Mouse (Mus musculus) intestine, embryonic 14.5 days (tissue): ENCODE data around the gene Dync1li2. TPM values are rescaled to one million over a fixed set of nuclear protein-coding genes. Genes with fewer than 3 reads are reported as not detected.

Experiments
- ATAC-seq: fragments of 200-750 bp; cut with Nextera tagmentation; replicated peaks from 2 replicates; pipeline ENCODE4 v1.8.0; 2017; ENCODE audit warnings: low read depth, moderate number of reproducible peaks, moderate TSS enrichment, moderate library complexity; ENCODE audit not compliant: low FRiP score, low TSS enrichment
- DNase-seq: peaks from one replicate; pipeline ENCODE4 v3.0.0-alpha.2; 2018; ENCODE audit warnings: low spot score
- H3K27ac ChIP-seq: fragments of 300-500 bp; sonication (generic); 2 replicates; pipeline ENCODE4 v1.5.1; 2014; ENCODE audit warnings: low read depth, mild to moderate bottlenecking, control low read depth
- H3K27me3 ChIP-seq: fragments of 300-500 bp; sonication (generic); replicated peaks from 2 replicates; pipeline ENCODE4 v1.6.1; 2014; ENCODE audit warnings: low read length, control low read depth; ENCODE audit not compliant: control insufficient read depth, insufficient read depth
- H3K36me3 ChIP-seq: fragments of 300-500 bp; sonication (generic); 2 replicates; pipeline ENCODE4 v1.6.1; 2014; ENCODE audit warnings: low read length, control low read depth; ENCODE audit not compliant: control insufficient read depth, insufficient read depth
- H3K4me1 ChIP-seq: fragments of 300-500 bp; sonication (generic); replicated peaks from 2 replicates; pipeline ENCODE4 v1.6.1; 2014; ENCODE audit warnings: low read length, control low read depth, mixed read lengths; ENCODE audit not compliant: control insufficient read depth, insufficient read depth
- H3K4me2 ChIP-seq: fragments of 300-500 bp; sonication (generic); 2 replicates; pipeline ENCODE4 v1.6.1; 2014; ENCODE audit warnings: low read length
- H3K4me3 ChIP-seq: fragments of 300-500 bp; sonication (generic); 2 replicates; pipeline ENCODE4 v1.5.1; 2014; ENCODE audit warnings: low read depth, low read length, control low read depth, mixed read lengths
- H3K9ac ChIP-seq: fragments of 300-500 bp; sonication (generic); 2 replicates; pipeline ENCODE4 v1.6.1; 2014; ENCODE audit warnings: mild to moderate bottlenecking, low read length
- H3K9me3 ChIP-seq: fragments of 300-500 bp; sonication (generic); 2 replicates; pipeline ENCODE4 v1.6.1; 2016; ENCODE audit warnings: low read length, control low read depth; ENCODE audit not compliant: control insufficient read depth
- WGBS: fragments of 180-500 bp; shearing (Covaris S2); extraction: QIAGEN DNeasy Blood & Tissue Kit; methylation state at CpG from one replicate; pipeline ENCODE4 v1.1.7; 2014; 5-methylcytosine and 5-hydroxymethylcytosine counted together
- polyA plus RNA-seq: library from polyadenylated mRNA; unstranded; fragments of >200 nt; fragmentation: Nextera tagmentation; extraction: Ambion mirVana; gene quantifications from 2 replicates; pipeline ENCODE4 v1.2.1, GENCODE M21; 2014

Dync1li2 gene
- polyA plus RNA-seq, 1 experiment from 2014 or later: 46.1 TPM

DNA sequence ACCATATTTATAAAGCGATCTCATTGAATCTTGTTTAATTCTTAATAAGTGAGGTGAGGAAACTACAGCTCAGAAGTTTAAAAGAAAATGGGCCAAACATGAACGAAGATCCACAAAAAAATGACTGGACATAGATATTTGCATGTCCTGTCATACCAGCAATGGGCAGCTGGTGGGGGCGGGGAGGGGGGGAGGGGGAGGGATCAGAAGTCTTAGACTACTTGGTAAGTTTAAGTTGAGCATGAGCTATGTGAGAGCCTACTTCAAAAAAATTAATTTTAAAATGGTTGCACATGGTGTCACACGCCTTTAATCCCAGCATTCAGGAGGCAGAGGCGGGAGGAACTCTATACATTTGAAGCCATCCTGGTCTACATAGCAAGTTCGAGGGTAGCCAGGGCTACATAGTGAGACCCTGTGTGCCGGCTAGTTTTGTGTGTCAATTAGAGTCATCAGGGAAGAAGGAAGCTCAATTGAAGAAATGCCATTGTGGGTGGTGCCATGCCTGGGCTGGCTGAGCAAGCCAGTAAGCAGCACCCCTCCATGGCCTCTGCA, 355 bp upstream of the Dync1li2 start:
- DNase-seq (peak; percentile 51), ATAC-seq (peak; percentile 26)
- Histone ChIP-seq H3K36me3 (peaks cover 25% of the 10 kb centered on the region), H3K9ac (peak overlapping the region; percentile 95), H3K9me3 (no peaks in the 10 kb centered on the region), H3K4me3 (peak overlapping the region; percentile 95), H3K27me3 (no peaks in the 10 kb centered on the region), H3K4me2 (0 out of 2 replicates have a peak overlapping the region, but pooled peaks have one; percentile 33), H3K4me1 (peaks cover 13% of the 10 kb centered on the region; the same call in 1 of the 2 replicates), H3K27ac (peak overlapping the region; percentile 90; the same call in 1 of the 2 replicates)
- 64% methylated on average over 7 of the region's 7 CpGs for WGBS

DNA sequence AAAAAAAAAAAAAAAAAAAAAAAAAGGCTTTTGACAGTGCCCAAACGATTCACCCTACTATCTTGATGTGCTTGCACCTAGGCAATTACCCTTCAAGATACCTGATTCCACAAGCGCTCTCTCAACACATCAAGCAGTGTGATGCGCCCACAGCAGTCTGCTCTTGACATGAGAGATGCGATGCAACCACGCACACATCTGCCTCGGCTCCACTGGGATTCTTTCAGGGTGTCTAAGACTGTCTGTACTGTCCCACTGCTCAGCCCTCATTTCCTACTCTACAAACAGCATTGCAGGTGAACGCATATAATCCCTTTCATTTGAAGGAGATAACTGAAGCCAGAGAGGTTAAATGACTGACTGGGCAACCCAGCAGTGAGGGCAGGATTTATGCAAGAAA, 1.2 kb downstream of the Dync1li2 start:
- peak; percentile 48 for DNase-seq
- 58% methylated on average over 7 of the region's 7 CpGs for WGBS

DNA sequence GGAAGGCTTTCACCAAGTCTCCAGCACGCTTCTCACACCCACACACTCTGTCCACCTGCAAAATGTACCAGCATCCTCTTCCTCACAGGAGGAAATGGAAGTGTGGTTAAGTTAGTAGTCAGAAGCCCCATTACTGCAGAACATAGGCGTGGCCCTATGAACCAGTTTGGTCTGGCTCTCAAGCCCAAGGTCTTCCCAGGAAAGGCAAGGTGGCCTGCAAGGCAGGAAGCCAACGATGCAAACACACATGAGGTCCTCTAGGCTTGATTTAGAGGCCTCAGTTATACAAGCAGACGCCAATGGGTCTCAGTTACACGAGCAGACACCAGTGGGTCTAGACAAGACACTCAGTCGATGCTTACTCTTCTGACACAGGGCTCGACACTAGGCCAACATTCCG, 3.4 kb downstream of the Dync1li2 start:
- Histone ChIP-seq H3K4me3 (no peak overlapping the region), H3K9ac (no peak overlapping the region), H3K27me3 (no peaks in the 10 kb centered on the region), H3K27ac (no peak overlapping the region), H3K9me3 (no peaks in the 10 kb centered on the region), H3K4me1 (peaks cover 19% of the 10 kb centered on the region), H3K36me3 (peaks cover 60% of the 10 kb centered on the region), H3K4me2 (no peak overlapping the region)
- DNase-seq: peak; percentile 39
- no peak for ATAC-seq
- WGBS: 89% methylated on average over 8 of the region's 8 CpGs

More for the DNA sequence above, 1.2 kb downstream of the Dync1li2 start:
- H3K4me3 ChIP-seq: peak overlapping the region; percentile 95
- H3K36me3 ChIP-seq: peaks cover 39% of the 10 kb centered on the region
- H3K27ac ChIP-seq: no peak overlapping the region
- no peak for ATAC-seq
- H3K4me1 ChIP-seq: peaks cover 14% of the 10 kb centered on the region
- H3K4me2 ChIP-seq: peak overlapping the region; percentile 78
- peak overlapping the region; percentile 95 for H3K9ac ChIP-seq
- H3K27me3 ChIP-seq: no peaks in the 10 kb centered on the region
- H3K9me3 ChIP-seq: no peaks in the 10 kb centered on the region

DNA sequence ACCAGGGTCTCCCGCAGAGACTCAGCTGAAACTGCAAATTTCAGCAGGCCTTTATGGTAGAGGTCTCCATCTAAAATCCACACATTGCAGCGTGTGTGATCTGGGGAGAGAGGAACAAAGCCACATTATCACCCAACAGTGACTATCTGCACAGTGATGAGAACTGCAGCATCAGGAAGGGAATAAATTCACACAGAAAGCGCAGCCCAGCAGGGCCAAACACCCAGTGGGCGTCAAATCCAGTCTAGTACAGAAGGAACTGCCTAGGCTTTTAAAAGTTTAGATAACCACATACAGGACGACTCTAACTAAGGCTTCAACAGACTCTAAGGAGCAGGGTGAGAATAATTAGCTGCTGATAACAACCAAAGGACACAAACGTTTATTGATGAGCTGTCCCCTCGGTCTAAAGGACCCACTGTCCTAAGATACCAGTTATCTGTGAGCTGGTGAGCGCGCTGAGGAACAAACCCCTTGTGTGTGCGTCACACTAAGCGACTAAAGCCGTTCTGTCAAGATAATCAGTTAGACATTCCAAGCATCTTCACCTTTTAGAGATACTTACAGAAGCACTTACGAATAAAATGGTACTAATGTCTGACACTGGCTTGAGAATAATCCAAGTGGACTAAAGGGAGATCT, 5.2 kb downstream of the Dync1li2 start:
- no peak overlapping the region for H3K4me2 ChIP-seq
- H3K36me3 ChIP-seq: peaks cover 76% of the 10 kb centered on the region
- H3K4me1 ChIP-seq: peaks cover 19% of the 10 kb centered on the region
- no peaks in the 10 kb centered on the region for H3K9me3 ChIP-seq
- 86% methylated on average over 13 of the region's 13 CpGs for WGBS
- no peaks in the 10 kb centered on the region for H3K27me3 ChIP-seq
- no peak overlapping the region for H3K9ac ChIP-seq
- H3K4me3 ChIP-seq: no peak overlapping the region
- H3K27ac ChIP-seq: no peak overlapping the region
- ATAC-seq (no peak), DNase-seq (peak; percentile 10)

DNA sequence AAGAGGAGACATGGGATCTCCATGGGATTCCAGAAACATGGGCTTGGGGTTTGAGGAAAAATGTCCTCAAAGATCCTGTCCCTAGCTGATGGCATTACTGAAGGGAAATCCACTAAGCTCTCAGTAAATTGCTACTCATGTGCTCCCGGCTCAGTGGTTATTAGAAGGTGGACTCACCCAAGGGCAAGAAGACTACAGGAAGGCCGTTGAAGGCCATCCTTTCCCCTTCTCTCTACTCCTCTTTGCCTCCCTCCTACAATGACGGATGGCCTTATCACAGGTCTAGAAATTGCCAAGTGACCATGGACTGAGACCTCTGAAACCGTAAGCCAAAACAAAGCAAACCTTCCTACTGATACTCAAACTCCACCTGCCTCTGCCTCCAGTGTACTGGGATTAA, 6.3 kb downstream of the Dync1li2 start:
- Histone ChIP-seq H3K4me3 (no peak overlapping the region), H3K4me2 (no peak overlapping the region), H3K27me3 (no peaks in the 10 kb centered on the region), H3K4me1 (peaks cover 16% of the 10 kb centered on the region), H3K9me3 (no peaks in the 10 kb centered on the region), H3K36me3 (peaks cover 86% of the 10 kb centered on the region), H3K9ac (no peak overlapping the region), H3K27ac (peak overlapping the region; percentile 57; the same call in 1 of the 2 replicates)
- WGBS: 87% methylated on average over 4 of the region's 4 CpGs
- no peak for ATAC-seq
- peak; percentile 36 for DNase-seq

DNA sequence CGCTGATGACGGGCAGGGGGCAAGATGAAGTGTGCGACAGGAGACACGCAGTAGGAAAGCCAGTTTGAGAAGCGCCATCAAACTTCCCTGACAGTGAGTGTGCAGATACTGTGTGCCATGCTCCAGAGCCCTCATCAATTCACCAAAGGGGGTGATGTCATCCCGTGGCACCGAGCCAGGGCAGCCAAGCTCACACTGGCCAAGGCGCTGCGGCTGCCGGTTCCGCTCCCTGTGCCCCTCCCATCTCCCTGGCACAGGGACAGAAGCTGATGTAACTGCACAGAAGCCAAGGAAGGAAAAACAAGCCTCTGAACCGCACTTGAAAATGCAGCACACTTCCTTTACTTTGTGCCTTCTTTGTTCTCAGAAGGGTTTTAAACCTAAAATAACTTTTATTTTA, 6.8 kb downstream of the Dync1li2 start:
- ATAC-seq (peak; percentile 82), DNase-seq (peak; percentile 86)
- Histone ChIP-seq H3K36me3 (peaks cover 92% of the 10 kb centered on the region), H3K4me1 (peaks cover 11% of the 10 kb centered on the region), H3K9me3 (no peaks in the 10 kb centered on the region), H3K27me3 (no peaks in the 10 kb centered on the region), H3K9ac (no peak overlapping the region), H3K4me3 (no peak overlapping the region), H3K4me2 (no peak overlapping the region), H3K27ac (peak overlapping the region; percentile 57; the same call in 1 of the 2 replicates)
- WGBS: 54% methylated on average over 12 of the region's 12 CpGs

DNA sequence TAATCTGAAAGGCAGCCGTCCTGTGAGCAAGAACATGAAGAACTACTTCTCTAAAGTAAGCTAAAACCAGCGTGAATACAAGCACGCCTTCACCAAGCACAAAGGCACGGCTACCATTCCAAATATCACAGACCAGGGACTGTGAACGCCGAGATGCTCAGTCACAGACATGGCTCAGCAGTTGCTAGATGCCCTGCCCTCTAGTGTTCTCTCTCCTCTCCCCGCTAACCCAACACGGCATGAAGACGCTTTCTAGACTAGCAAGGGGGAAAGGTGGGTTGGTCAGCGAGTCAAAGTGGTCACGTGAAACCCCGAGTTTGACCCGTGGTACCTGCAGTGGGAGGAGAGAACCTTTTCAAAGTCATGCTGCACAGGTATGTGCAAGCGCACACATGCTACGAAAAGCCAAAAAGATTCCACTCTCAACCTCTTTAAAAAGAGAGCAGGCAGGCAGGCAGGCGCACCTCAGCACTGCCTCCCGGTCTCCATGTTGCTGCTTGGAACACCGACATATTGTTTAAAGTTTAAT, 8.0 kb downstream of the Dync1li2 start:
- peak; percentile 49 for DNase-seq
- Histone ChIP-seq H3K36me3 (peaks cover 95% of the 10 kb centered on the region), H3K27ac (no peak overlapping the region), H3K4me3 (no peak overlapping the region), H3K4me2 (no peak overlapping the region), H3K9ac (no peak overlapping the region), H3K9me3 (no peaks in the 10 kb centered on the region), H3K27me3 (no peaks in the 10 kb centered on the region), H3K4me1 (peaks cover 6% of the 10 kb centered on the region)
- ATAC-seq: no peak
- WGBS: 90% methylated on average over 18 of the region's 18 CpGs

DNA sequence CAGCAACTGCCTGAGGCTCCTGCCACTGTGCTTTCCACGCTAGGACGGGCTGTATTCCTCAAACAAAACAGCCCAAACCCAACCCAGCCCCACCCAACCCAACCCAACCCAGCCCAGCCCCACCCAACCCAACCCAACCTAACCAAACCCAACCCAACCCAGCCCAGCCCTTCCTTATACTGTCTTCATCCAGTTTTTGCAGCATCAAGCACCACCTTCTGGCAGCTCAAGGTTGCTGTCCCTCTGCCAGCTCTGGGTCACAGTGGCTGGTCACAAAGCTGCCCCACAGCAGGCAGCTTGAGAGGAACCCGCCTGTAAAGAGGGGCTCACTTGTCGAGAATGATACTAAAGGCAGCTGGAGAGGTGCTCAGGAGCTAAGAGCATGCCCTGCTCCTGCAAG, 8.6 kb downstream of the Dync1li2 start:
- DNase-seq (peak; percentile 46), ATAC-seq (no peak)
- Histone ChIP-seq H3K4me3 (no peak overlapping the region), H3K9me3 (no peaks in the 10 kb centered on the region), H3K4me2 (no peak overlapping the region), H3K27ac (no peak overlapping the region), H3K9ac (no peak overlapping the region), H3K4me1 (peaks cover 6% of the 10 kb centered on the region), H3K36me3 (peaks cover 95% of the 10 kb centered on the region), H3K27me3 (no peaks in the 10 kb centered on the region)
- WGBS: 84% methylated on average over 4 of the region's 4 CpGs
